Mouse (Mus musculus) cerebellum, adult 2 months (tissue): ENCODE measurements around the gene Tmem108.

Experiments
- CTCF ChIP-seq: fragments of 200-500 bp; IDR thresholded peaks from 2 replicates; pipeline ENCODE4 v1.5.1; 2011; ENCODE audit warnings: low read depth, mild to moderate bottlenecking, control low read depth, low read length, moderate library complexity, borderline replicate concordance; ENCODE audit not compliant: insufficient read depth
- POLR2A ChIP-seq: fragments of 200-500 bp; IDR thresholded peaks from 2 replicates; pipeline ENCODE4 v1.6.1; 2011; ENCODE audit warnings: low read length, control low read depth, borderline replicate concordance; ENCODE audit not compliant: insufficient read depth

DNA sequence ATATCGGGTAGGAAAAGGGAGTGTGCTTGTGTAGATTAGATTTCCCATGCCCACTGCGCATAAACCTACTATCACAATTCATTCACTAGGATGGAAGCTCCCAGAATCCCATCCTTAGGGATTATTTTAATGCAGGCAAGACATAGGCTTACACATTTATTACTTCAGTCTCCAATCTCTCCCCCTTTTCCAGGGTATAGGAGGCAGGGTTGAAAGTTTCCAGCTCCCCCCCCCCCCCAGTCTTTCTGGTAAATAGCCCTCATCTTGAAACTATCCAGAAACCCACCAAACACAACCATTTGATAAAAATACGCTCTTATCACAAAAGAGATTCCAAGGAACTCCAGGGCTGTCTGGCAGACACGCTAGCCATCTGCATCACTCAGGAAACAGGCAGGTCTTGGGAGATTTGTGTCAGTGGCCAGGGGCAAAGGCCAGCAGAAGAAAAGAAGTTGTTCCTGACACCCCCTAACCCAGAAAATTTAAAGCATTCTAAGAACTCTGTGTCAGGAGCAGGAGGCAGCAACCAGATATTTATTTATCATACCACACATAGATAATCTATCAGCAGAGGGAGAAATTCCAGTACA lies 79.8 kb downstream of the Tmem108 start:
- TF ChIP-seq CTCF: no peak
- no peak for TF ChIP-seq POLR2A
